Mouse (Mus musculus): Measurements from ENCODE around the gene Tsen34. TPM values are rescaled to one million over a fixed set of nuclear protein-coding genes. Genes with fewer than 3 reads are reported as not detected.
A peak's percentile ranks its signal among the peaks of the same experiment; 100 is the strongest.
"Not testable (repeated sequence)": the region's sequence is repeated elsewhere in the genome, so short reads cannot be mapped to it uniquely, and the experiment has no call there.

The Tsen34 gene
- total RNA-seq, 1 experiment from 2014 or later = 122 TPM

DNA sequence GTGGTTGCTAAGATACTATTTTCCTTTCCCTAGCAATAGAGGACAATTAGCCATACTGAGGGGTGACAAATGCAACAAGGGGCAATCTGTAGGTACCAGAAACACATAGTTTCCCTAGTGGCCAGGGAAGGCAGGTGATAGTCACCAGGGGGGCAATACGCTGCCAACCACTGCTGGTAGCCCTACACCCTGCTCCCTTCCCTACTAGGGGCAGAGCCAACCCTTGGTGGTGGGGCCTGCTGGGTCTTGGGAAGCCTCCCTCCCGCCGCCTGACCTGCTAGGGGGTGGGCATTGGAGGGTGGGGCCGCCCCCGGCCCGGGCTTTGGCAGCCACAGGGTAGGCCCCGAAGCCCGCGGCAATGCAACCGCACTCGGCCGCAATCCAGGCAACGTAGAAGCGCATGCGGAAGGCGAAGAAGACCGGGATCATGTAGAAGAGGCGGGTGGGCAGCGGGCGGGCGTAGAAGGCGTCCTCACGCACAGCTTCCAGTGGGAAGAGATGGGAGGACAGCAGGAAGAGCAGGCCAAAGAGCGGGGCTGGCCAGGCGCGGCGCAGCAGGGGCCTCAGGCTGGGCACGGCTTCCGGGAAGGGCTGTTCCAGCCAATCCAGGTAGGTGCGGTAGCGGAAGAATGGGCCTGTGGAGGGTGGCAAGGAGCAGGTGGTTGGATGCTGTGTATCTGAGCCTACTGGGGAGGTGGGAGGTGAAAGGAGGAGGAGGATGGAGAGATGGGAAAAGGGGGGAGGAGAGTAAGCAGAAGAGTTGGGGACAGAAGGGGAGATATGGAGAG, 7.1 kb upstream of the Tsen34 start:
- no peak for DNase-seq

DNA sequence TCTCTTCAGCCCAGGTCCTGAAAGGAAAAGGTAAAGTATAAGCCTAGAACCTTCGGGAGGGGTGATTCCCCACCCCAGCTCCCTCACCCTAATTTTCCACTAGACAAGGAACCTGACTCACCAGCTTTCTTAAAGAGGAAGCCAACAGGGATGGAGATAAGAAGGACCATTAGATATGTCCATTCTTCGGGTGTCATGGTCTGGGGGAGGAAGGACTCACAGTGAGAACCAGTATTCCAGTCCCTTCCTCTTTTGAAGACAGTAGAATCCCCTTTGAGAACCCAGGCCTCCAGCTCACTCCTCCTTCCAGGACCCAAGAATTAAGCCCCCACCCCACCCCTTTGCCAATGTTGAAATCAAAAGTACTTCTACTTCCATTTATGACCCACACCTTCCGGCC, 744 bp upstream of the Tsen34 start:
- DNase-seq = no peak

DNA sequence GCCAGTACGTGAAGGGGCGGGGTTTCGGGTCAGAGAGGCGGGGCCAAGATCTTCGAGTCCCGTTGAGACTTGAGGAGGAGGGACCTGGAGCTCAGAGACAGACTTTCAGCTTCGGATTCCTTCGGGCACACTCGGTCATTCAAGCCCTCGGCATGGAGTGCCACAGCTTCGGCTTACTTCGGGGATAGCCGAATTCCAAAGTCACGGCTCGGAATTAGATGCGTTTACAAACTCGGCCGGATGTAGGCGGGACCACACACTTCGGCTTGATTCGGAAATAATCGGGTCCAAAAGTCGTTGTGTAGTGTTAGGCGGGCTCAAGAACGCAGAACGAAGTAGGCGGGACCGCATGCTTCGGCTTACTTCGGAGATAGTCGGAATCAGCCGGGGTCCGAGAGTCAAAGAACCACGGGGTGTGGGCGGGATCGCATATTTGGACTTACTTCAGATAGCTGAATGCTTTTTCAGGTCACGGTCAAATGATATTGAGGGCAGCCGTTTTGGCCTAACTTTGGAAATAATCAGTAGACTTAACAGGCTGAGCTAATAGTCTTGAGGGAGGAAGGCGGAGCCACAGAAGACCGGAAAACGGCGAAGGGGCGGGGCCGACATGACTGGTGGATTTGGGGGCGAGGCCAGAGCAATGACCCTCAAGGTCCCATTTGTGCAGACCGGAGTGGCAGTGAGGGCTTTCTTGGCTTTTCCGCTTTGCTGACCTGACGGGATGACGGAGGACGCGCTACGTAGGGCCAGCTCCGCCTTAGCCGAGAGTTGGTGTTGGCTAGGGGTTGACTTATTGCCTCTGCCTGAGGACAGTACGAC, 535 bp downstream of the Tsen34 start, which contains the start of gene Mboat7:
Gene Mboat7, minus strand, starts transcription at position 537 of the 822 bp plus-strand sequence.
- DNase-seq = peak; percentile 94

DNA sequence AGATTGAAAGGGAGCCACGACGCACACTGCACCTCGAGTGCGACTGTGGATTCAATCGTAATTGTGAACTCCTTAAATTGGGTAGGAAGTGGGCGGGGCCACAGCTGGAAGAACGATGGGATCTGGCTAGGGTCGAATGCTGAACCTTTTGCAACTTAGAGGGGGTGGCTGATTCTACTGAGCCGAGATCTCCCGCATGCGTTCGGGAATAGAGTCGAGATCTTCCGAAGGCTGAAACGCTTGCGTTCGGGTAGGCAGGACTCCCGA, 1.1 kb downstream of the Tsen34 start:
- DNase-seq = no peak

DNA sequence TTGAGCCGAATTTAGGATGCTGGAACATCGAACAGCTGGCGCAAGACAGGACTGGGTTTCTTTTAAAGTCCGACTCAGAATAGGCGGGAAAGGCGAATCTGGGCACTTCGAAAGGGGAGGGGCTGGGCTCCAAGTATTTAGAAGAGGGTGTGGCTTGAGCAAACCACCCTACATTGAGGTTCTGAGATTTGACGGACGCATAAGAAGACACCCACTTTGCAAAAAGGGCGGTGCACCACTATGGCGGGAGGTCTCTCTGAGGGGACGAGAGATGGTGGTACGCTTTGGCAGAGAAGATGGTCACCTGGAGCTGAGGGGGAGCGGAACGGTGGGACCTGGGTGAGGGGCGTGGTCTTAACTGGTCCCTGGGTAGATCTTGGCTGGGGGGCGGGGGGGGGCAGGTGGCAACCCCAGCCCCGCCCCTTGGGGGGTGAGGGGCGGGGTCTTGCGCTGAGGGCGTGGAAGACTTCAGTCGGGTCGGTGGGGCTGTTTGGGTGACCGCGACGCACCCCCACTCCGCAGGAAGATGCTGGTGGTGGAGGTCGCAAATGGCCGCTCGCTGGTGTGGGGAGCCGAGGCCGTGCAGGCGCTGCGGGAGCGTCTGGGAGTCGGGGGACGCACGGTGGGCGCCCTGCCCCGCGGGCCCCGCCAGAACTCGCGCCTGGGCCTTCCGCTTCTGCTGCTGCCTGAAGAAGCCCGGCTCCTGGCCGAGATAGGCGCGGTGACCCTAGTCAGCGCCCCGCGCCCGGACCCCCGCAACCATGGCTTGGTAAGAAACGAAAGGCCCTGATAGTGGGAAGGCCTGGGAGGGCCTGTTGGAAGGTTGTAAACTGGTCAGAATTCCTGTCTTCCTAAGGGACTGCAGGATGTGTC, 1.6 kb downstream of the Tsen34 start:
- DNase-seq = peak; percentile 70

DNA sequence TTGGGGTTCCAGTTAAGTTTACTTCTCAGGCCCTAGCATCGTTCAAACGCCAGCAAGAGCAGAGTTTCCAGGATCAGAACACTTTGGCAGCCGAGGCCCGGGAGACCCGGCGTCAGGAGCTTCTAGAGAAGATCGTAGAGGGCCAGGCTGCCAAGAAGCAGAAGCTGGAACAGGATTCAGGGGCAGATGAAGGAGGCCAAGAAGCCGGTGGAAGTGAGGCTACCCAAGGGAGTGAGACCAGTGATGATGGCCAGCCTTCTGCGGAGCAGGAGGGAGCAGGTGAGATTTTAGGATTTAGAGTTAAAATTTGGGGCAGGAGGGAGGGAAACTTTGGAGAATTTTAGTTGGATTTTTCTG, 2.3 kb downstream of the Tsen34 start:
- DNase-seq = not testable (repeated sequence)

DNA sequence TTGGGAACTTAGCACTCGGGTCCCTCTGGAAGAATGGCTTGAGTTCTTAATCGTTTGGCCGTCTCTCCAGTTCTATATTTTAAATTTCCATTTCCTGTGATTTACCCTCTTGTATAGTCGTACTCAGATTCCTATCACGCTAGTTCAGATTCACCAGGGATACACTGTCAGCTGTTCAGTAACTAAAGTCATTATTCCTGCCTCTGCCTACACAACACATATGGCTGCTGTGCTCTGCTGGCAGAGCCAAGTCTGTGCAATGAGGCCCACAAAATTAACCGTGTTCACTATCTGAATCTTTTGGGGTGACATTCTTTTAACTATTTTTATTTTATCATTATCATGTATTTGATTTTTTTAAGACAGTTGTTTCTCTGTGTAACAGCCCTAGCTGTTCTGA, 5.8 kb downstream of the Tsen34 start:
- DNase-seq = no peak

DNA sequence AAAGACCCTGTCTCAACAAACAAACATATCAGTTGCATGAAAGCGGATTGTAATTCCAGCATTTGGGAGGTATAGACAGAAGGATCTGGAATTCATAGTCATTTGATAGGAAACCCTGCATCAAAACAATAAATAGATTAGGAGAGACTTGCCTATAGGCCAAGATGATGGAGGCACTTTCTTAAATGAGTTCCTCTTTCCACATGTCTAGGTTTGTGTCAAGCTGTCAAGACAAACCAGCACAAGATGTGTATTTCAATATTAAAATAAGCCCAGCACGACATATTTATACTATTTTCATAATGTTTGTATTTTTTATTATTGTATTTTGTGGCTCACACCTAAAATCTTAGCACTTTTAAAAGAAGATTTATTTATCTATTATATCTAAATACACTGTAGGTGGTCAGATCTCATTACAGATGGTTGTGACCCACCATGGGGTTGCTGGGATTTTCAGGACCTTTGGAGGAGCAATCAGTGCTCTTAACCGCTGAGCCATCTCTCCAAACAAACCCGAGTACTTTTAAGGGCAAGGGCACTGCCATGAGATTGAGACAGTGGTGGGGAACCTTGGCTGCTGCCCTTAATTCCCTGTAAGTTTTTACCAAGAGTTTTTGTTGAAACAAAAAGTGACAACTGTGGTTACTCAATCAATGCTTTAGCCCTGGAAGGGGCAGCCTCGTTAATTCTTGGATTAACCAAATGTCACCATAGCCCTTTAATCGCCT, 10.7 kb downstream of the Tsen34 start:
- no peak for DNase-seq

DNA sequence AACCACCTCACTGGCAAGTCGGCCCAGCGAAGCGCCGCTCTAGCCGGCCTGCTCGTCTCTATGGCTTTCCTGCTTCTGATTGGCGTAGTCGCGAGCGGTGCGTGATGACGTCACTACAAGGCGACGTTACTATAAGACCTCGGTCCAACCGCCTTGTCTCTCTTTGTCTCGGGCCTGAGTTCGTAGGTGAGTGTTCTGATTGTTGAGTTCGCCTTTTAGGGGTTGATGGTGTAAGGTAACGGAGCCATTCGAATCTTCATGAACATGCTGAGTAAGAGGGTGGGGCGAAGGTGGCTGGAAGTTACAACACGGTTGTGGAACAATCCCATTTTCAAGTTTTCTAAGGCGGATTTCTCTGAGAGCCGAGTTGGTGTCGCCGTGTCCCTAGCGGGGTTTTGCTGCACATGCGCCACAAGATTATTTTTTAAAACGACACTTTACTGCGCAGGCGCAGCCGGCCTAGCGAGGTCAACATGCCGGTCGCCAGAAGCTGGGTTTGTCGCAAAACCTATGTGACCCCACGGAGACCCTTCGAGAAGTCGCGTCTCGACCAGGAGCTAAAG, 11.3 kb downstream of the Tsen34 start, which contains the start of gene Rps9:
Gene Rps9, plus strand, starts transcription at position 115 of the 563 bp plus-strand sequence.
- DNase-seq = peak; percentile 92

DNA sequence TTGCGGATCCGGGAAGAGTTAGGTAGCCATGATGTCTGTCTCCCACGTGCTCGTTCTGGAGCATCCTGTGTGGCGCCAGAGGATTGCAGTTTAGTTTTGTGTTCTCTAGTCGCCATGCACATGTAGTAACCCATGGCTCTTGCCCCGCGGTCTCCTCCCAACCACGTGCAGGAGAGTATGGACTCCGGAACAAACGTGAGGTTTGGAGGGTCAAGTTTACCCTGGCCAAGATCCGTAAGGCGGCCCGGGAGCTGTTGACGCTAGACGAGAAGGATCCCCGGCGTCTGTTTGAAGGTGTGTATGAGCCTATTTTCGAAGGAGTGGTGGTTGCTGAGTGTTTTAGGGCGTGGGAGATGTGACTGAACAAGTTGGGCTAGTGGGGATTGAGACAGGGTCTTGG, 11.8 kb downstream of the Tsen34 start:
- peak; percentile 6 for DNase-seq

DNA sequence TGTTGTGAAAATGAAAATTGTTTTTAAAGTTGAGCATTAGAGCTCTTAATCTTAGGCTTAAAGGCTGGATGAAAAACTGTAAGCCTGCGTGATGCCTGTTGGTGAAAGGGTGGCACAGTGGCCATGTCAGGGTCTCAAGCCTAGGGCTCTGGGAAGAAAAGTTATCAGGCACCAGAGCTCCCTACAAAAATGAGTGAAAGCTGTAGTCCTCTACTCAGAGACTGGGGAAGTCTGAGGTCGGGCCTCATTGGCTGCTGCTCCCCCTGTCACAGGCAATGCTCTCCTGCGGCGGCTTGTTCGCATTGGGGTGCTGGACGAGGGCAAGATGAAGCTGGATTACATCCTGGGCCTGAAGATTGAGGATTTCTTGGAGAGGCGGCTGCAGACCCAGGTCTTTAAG, 12.8 kb downstream of the Tsen34 start:
- not testable (repeated sequence) for DNase-seq

DNA sequence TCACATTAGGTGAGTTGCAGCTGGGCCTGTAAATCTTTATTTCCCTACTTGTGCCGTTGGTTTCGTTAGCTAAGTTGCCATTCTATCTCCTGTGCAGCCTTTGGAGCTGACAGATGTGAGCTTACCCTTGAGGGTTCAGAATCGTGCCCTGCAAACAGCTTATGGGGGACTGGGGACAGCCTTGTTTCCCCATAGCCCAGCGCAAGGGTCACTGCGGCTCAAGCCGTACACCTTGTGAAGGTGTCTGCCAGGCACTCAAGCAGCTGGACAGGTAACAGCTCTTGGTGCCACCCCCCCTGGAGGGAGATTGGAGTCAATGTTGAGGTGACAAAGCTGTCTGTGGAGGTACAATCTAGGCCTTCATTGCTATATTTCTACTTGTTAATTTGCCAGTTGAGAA, 13.2 kb downstream of the Tsen34 start:
- DNase-seq = no peak

DNA sequence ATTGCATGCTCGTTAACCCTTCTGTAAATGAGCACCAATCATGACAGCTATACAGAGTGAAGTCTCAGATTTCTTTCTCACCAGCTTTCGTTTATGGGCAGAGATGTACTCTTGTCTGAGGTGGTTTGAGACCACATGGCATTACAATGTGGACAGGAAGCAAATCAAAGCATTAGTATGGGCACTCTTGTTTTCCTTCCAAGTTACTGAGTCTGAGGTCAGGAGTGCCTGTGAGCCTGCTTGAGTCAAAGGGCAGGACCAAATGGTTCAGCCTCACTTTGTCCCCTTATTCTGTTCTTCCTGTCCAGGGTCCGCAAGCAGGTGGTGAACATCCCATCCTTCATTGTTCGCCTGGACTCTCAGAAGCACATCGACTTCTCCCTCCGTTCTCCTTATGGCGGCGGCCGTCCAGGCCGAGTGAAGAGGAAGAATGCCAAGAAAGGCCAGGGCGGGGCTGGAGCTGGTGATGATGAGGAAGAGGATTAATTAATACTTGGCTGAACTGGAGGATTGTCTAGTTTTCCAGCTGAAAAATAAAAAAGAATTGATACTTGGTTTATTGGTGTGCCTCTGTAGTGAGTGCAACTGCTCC, 13.8 kb downstream of the Tsen34 start:
- no peak for DNase-seq

DNA sequence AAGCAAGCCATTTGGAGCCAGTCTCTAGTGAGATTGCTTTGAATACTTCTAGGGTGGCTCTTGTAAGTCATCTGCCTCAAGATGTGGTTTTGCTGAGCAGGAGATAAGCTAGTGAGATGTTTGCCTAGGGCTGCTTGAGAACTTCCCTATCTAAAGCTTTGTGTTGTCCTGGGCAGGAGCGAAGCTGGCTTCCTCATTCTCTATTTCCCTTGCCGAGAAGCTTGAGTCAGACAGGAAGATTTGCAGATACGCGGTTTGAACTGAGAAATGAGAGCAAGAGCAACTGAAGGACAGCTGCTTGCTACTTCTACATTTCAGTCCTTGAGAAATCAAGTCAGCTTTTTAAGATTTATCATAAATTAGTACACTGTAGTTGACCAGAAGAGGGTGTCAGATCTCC, 14.4 kb downstream of the Tsen34 start:
- no peak for DNase-seq

DNA sequence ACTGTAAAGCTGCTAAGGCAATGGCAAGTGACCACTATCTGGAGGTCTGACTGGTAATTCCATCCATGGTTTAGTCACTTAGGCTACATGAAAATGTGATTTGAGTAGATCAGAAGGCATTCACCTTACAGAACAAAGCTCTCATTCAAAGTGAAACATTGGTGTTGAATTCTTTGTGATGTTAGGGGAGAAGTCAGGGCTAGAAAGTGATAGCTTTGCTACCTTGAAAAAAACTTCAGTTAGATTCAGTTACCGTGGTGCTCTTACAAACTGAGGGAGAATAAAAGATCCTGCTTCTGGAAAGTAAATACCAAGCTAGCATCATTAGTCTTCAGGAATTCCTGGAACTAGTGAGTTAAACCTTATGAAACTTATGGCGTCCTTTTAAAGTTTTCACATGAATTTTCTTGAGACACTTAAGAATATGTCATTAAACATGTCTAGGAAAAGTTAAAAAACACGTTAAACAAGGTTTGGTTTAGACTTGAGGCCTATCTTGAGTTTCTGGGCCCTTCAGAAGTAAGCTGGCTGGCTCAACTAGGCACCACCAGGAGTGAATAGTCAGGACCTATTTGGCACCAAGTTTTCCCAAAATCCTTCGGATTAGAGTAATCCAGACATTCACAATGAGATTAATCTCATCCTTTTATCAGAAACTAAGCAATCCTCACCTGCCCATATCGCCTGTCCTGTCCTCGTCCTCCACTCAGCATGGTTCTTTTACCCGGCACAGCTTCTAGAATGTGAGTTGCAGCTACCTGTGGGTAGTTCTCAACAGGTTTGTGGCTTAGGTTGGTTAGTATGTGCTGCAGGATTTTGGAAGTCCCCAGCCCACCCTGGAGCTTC, 15.1 kb downstream of the Tsen34 start:
- no peak for DNase-seq

DNA sequence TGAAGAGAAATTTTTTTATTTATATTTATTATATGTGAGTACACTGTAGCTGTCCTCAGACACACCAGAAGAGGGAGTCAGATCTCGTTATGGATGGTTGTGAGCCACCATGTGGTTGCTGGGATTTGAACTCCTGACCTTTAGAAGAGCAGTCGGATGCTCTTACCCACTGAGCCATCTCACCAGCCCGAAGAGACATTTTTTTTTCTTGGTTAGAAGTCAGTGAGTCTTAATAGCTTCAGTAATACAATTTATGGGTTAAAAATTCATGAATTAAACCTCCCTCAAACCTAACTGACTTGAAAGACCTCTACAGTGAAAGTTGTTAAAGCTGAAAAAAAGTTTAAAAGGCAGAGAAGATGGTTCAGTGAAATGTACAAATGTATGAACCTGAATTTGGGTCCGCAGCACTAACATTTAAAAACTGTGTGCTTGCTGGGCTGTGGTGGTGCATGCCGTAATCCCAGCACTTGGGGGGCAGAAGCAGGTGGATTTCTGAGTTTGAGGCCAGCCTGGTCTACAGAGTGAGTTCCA, 15.9 kb downstream of the Tsen34 start:
- DNase-seq = not testable (repeated sequence)

DNA sequence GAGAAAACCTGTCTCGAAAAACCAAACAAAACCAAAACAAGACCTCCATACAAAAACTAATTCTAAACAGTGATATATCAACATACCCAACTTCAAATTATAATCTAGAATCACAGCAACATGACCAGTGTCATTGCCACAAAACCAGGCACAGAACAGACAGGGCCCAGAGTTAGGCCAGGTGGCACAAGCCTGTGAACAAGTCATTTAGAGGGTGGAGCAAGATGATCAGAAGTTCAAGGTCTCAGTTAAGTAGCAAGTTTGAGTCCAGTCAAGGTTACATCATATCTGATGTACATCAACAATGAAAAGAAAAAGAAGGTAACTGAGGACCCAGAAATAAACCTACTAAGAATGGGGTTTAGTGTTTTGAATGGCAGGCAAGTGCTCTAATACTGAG, 16.3 kb downstream of the Tsen34 start:
- no peak for DNase-seq

DNA sequence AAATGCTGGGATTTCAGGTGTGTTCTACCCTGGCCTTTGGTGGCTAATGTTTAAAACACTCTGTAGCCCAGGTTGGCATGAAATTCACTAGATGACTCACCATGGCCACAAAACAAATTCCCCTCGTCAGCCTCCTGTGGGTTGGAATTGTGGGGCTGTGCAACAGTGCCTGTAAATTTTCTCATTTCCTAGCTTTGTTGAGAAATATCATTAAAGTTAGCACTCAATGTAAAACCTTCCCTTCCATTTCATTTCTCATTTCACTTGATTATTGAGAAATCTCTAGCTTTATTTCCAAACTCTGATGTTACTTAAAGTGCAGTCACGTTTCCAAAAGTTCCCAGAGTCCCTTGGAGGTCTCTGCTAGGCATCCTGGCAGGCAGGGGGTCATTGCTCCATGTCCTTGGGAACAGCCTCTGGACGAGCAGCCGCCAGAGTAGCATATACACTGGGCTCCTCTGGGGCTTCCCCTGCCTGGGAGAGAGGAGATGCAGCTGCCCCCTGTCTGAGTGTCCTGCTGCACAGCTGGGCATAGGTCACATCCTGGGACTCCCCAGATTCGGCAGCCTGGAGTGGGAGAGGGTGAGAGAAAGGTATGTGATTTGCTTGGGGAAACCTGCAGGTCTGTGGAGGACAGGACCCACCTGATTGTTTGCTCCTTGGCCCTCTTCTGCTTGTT, 19.7 kb downstream of the Tsen34 start:
- DNase-seq = no peak

DNA sequence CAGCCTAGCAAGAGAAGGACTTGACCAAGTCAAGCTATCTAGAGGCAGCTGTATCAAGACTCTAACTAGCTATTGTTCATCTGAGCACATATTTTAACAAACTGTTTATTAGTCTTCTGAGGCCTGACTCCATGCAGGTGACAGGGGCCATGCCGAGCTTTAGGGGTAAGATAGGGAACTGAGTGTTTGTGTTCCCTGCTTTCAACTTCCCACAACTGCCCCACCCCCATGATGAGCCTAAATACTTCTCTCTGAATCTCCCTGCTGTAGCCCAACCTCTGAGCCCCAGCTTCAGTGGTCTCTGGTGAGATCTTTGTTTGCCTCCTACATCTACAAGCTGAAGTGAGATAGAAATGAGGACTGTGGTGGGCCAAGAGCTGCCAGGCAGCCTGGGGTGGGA, 22.6 kb downstream of the Tsen34 start:
- no peak for DNase-seq

All from adrenal gland, postnatal 25 days (tissue).